Mouse (Mus musculus): Measurements from ENCODE around the gene Ceacam15. TPM values are rescaled to one million over a fixed set of nuclear protein-coding genes. Genes with fewer than 3 reads are reported as not detected.
"Not testable (repeated sequence)": the region's sequence is repeated elsewhere in the genome, so short reads cannot be mapped to it uniquely, and the experiment has no call there.

The Ceacam15 gene
- not detected in 2 replicates for polyA plus RNA-seq (2015; fragmentation: Nextera tagmentation; extraction: Ambion mirVana)

DNA sequence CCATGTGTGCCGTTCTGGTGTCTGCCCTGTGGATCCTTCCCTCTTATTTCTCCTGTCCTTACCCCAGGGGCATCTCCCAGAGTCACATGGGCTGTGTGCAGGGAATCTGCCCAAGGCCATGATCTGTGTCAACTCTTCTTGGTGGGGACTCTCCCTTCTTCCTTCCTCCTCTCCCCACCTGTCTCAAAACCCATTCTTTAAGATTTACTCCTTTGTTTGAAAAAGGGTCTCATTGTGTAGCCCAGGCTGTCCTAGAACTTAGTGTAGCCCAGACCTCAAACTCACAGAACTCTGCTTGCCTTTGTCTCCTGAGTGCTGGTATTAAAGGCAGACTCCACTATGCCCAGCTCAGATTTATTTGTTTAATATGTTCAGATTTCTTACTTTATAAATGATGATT lies at the start of gene Ceacam15:
Gene Ceacam15 (minus strand): TSS at position 101 of the 400 bp plus-strand sequence.
- no peak within 1 kb of the TSS for H3K4me3 ChIP-seq
- H3K27me3 ChIP-seq, result no peaks in the 10 kb centered on the region
- H3K27ac ChIP-seq, result no peak within 1 kb of the TSS
- no peak within 1 kb of the TSS for H3K4me2 ChIP-seq
- WGBS, result 68% methylated on average over 1 of the region's 1 CpGs
- H3K4me1 ChIP-seq, result no peaks in the 10 kb centered on the region
- no peak for ATAC-seq
- no peaks in the 10 kb centered on the region for H3K9me3 ChIP-seq (replicated peaks)
- H3K36me3 ChIP-seq (ENCODE audit: poor library complexity, severe bottlenecking), result no peaks in the 10 kb centered on the region
- H3K9ac ChIP-seq, result no peak within 1 kb of the TSS

DNA sequence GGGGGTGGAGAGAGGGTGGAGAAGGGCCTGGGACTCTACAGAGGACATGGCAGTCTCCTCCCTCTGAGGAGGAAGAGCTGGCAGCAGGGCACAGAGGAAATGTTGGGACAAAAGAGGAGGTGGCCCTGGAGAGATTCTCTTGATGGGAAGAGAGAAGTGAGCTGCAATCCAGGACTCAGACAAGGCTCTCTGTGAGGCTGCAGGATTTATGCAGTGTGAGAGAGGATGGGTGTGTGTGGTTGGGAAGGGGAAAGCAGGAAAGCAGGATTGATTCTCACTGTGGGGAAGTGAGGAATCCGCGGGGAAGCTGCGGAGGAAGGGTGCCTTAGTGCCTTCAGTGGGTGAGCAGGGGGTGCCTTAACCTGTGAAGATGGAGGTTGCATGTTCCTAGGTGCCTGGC lies 47.0 kb upstream of the Ceacam15 start:
- ATAC-seq; H3K27me3 ChIP-seq; H3K9me3 ChIP-seq (replicated peaks); H3K36me3 ChIP-seq (ENCODE audit: poor library complexity, severe bottlenecking); H3K4me2 ChIP-seq; H3K4me3 ChIP-seq; H3K4me1 ChIP-seq; H3K27ac ChIP-seq; H3K9ac ChIP-seq: not testable (repeated sequence)
- 69% methylated on average over 3 of the region's 3 CpGs for WGBS

DNA sequence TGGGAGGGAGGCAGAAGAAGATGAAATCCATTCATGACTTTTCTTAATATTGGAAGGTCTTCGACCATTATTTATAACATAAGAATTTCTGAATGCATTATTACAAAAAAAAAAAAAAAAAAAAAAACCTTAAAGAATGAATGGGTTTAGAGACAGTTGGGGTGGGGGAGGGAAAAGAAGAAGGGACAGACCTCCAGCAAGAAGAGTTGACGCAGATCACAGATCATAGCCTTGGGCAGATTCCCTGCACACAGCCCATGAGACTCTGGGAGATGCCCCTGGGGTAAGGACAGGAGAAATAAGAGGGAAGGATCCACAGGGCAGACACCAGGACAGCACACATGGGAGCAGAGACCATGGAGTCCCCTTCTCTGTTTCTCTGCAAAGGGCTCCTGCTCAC lies 46.1 kb upstream of the Ceacam15 start, which contains the start of gene Ceacam9:
Gene Ceacam9 (plus strand): TSS at position 301 of the 400 bp plus-strand sequence.
- Histone ChIP-seq H3K4me3 (no peak within 1 kb of the TSS), H3K4me2 (no peak within 1 kb of the TSS), H3K27me3 (no peaks in the 10 kb centered on the region), H3K9ac (no peak within 1 kb of the TSS), H3K9me3 (replicated peaks) (no peaks in the 10 kb centered on the region), H3K36me3 (ENCODE audit: poor library complexity, severe bottlenecking) (no peaks in the 10 kb centered on the region), H3K4me1 (no peaks in the 10 kb centered on the region), H3K27ac (no peak within 1 kb of the TSS)
- ATAC-seq, result no peak
- 87% methylated on average over 2 of the region's 2 CpGs for WGBS

DNA sequence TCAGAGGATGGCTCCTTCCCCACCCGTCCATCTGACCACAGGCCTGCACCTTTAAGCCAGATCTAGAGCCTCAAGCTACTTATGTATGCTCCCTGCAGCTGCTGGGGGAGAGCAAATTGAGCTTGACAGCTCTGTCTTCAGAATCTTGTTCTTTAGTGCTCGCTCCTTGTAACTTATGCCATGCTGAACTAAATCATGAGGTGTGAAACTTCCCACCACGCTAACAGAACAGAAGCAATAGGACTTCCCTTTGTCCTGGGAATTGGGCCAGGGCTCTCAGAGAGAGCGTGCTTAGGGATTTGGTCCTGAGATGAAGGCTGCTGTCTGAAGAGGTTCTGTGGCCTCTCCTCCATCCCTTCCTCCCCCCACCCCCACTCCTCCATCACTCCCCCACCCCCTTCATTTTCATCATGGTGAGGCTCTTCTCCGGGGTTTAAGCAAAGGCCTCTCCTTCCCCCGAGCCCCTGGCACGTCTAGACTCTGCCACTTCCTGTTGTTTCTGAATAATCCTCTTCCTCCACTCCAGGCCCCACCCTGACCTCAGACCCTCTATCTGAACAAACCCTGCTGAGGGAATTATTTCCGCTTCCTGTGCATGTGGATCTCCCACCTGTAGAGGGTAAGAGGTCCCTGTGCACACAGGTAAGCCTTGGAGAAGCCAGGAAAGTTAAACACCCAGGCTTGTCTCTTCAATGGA lies 41.1 kb upstream of the Ceacam15 start:
- H3K36me3 ChIP-seq (ENCODE audit: poor library complexity, severe bottlenecking); H3K4me1 ChIP-seq; H3K4me3 ChIP-seq; ATAC-seq; H3K27me3 ChIP-seq; H3K27ac ChIP-seq; H3K9me3 ChIP-seq (replicated peaks); H3K4me2 ChIP-seq; H3K9ac ChIP-seq: not testable (repeated sequence)
- WGBS, result 55% methylated on average over 8 of the region's 8 CpGs

DNA sequence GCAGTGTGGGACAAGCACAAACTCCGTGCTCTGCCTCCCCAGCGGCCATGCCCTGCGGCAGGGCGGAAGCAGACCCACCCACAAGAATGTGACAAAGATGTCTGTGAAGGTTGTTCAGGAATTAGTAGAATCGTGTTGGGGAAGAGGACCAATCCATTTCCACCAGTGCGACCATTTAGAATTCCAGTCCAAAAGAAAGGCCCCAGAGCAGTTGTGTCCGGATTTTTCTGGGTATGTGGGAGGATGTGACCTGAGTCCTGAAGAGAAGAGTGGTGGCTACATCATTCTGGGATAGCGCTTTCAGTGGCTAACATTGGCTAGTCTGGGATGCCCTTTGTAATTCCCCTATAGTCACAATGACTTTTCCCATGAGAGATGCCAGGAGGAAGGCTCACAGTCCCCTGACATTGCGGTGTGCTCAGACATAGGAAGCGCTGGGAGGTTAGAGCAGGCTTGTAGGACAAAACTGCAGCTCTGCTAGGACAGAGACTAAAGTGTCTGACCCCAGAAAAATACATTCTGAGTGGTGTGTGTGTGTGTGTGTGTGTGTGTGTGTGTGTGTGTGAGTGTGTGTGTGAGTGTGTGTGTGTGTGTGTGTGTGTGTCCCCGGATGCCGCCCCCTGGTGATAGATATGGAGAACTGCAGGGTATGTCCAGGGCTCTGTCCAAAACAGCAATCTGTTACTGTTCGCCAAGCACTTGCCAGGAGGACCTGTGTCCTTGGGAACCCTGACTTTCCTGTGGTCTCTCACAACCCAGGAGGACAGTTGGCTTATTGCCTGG lies 37.3 kb upstream of the Ceacam15 start:
- H3K4me2 ChIP-seq, result no peak overlapping the region
- H3K4me3 ChIP-seq, result no peak overlapping the region
- no peaks in the 10 kb centered on the region for H3K4me1 ChIP-seq
- no peak for ATAC-seq
- H3K27ac ChIP-seq, result no peak overlapping the region
- H3K36me3 ChIP-seq (ENCODE audit: poor library complexity, severe bottlenecking), result no peaks in the 10 kb centered on the region
- no peaks in the 10 kb centered on the region for H3K27me3 ChIP-seq
- 80% methylated on average over 13 of the region's 13 CpGs for WGBS
- no peaks in the 10 kb centered on the region for H3K9me3 ChIP-seq (replicated peaks)
- H3K9ac ChIP-seq, result no peak overlapping the region

DNA sequence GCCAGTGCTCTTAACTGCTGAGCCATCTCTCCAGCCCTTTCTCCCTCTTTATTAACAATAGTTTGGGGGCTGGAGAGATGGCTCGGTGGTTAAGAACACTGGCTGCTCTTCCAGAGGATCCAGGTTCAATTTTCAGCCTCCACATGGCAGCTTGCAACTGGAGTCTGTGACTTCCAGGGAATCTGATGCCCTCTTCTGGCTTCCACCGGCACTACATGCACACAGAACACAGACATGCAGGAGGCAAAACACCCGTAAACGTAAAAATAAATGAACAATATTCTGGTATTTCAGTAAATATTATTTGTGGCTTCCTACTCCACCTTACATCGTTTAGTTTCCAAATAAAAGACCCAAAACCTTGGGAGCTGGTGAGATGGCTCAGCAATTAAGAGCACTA lies 35.1 kb upstream of the Ceacam15 start:
- no peak overlapping the region for H3K27ac ChIP-seq
- ATAC-seq, result no peak

DNA sequence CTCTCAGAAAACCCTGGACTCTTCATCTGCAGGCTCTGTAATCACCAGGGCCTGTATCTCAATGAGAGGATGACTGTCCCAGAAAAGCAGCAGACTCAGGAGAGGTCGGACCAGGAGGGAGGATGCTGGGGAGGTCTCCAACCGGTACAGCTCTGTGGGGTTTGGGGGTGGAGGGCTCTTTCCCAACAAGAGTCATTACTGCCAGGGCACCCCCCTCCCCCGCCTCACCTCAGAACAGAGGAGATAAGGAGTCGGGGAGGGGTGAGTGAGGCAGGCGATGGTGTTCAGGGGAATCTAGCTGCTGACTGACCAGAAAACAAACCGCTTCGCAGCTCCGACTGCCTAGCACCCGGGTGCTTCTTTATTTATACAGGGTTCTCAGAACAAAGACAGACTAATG lies 32.7 kb upstream of the Ceacam15 start:
- ATAC-seq, result no peak
- no peaks in the 10 kb centered on the region for H3K9me3 ChIP-seq (replicated peaks)
- no peaks in the 10 kb centered on the region for H3K36me3 ChIP-seq (ENCODE audit: poor library complexity, severe bottlenecking)
- no peak overlapping the region for H3K27ac ChIP-seq
- H3K9ac ChIP-seq, result no peak overlapping the region
- H3K27me3 ChIP-seq, result no peaks in the 10 kb centered on the region
- no peak overlapping the region for H3K4me3 ChIP-seq
- 18% methylated on average over 9 of the region's 9 CpGs for WGBS
- H3K4me1 ChIP-seq, result no peaks in the 10 kb centered on the region
- no peak overlapping the region for H3K4me2 ChIP-seq

More for the DNA sequence above, 35.1 kb upstream of the Ceacam15 start:
- whole genome bisulfite sequencing, result 81% methylated on average over 5 of the region's 5 CpGs
- H3K4me3 ChIP-seq, result no peak overlapping the region
- H3K36me3 ChIP-seq (ENCODE audit: poor library complexity, severe bottlenecking), result no peaks in the 10 kb centered on the region
- H3K27me3 ChIP-seq, result no peaks in the 10 kb centered on the region
- H3K4me1 ChIP-seq, result no peaks in the 10 kb centered on the region
- no peak overlapping the region for H3K4me2 ChIP-seq
- H3K9ac ChIP-seq, result no peak overlapping the region
- H3K9me3 ChIP-seq (replicated peaks), result no peaks in the 10 kb centered on the region

DNA sequence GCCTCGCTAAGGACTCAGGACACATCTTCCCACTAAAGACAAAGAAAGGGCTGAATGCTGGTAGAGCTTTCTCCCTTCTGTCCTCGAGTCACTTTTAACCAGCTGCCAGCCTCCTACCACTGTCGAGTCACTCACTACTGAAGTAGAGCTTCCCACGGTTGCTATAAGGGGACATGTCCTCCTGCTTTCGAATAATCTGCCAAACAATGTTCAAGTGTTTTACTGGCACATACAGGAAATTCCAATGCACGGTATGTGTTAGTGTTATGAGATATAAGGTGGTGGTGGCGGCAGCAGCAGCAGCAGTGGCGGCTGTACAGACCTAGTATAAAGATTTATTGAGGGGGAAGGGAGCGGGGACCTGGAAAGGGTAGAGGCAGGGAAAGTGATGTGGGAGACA lies 30.9 kb upstream of the Ceacam15 start:
- no peak for ATAC-seq
- Histone ChIP-seq H3K27ac (no peak overlapping the region), H3K9ac (no peak overlapping the region), H3K36me3 (ENCODE audit: poor library complexity, severe bottlenecking) (no peaks in the 10 kb centered on the region), H3K9me3 (replicated peaks) (no peaks in the 10 kb centered on the region), H3K4me1 (no peaks in the 10 kb centered on the region), H3K4me2 (no peak overlapping the region), H3K27me3 (no peaks in the 10 kb centered on the region), H3K4me3 (no peak overlapping the region)
- 66% methylated on average over 9 of the region's 9 CpGs for WGBS

DNA sequence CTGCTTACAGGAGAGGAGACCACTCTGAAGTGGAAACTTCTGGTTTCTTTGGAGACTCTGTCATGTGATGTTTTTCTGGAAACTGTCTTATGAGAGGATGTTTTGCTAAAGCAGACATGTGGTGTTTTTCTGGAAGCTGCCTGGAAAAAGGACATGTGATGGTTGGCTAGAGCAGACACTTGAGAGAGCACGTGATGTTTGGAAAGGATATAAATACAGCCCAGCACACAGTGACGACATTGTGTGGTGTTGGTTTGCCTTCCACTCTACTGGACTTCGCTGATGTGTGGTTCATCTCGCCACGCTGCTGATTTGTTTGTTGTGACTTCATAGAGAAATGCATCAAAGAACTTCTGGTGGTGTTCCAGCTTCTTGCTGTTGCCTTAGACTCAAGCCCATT lies 25.1 kb upstream of the Ceacam15 start:
- Histone ChIP-seq H3K36me3 (ENCODE audit: poor library complexity, severe bottlenecking) (no peaks in the 10 kb centered on the region), H3K9me3 (replicated peaks) (no peaks in the 10 kb centered on the region), H3K9ac (no peak overlapping the region), H3K27ac (no peak overlapping the region), H3K4me1 (no peaks in the 10 kb centered on the region), H3K4me2 (no peak overlapping the region), H3K4me3 (no peak overlapping the region), H3K27me3 (no peaks in the 10 kb centered on the region)
- no peak for ATAC-seq
- 83% methylated on average over 5 of the region's 5 CpGs for WGBS

DNA sequence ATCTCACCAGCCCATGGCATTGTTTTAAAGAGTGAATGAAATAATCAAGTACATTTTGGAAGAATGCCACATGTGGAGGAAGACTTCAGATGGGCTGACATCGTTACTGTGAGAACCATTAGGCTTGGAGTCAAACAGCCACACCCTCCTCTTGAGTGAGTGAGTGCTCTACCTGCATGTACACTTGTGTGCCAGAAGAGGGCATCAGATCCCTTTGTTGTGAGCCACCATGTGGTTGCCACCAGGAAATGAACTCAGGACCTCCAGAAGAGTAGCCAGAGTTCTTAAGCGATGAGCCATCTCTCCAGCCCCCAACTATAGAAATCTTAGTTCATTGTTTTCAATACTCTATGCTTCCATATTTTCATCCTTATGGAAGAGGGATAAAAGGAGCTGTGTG lies 23.5 kb upstream of the Ceacam15 start:
- no peak overlapping the region for H3K9ac ChIP-seq
- no peak overlapping the region for H3K4me3 ChIP-seq
- no peaks in the 10 kb centered on the region for H3K4me1 ChIP-seq
- ATAC-seq, result no peak
- H3K27ac ChIP-seq, result no peak overlapping the region
- H3K9me3 ChIP-seq (replicated peaks), result no peaks in the 10 kb centered on the region
- 54% methylated on average over 2 of the region's 2 CpGs for WGBS
- H3K36me3 ChIP-seq (ENCODE audit: poor library complexity, severe bottlenecking), result no peaks in the 10 kb centered on the region
- H3K4me2 ChIP-seq, result no peak overlapping the region
- H3K27me3 ChIP-seq, result no peaks in the 10 kb centered on the region

DNA sequence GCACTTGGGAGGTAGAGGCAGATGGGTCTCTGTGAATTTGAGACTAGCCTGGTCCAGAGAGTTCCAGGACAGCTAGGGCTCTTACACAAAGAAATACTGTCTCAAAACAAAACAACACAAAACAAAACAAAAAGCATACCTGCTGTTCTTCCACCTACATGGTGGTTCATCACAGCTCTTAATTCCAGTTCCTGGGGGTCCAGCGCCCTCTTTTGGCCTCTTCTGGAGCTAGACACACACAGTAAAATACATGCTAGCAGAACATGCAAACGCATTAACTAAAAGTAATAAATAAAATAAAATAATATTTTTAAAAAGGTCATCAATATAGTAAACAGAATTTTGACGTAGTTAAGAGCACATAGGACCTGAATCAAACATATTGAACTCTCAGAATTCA lies 19.5 kb upstream of the Ceacam15 start:
- no peaks in the 10 kb centered on the region for H3K27me3 ChIP-seq
- no peak overlapping the region for H3K4me3 ChIP-seq
- no peaks in the 10 kb centered on the region for H3K4me1 ChIP-seq
- H3K4me2 ChIP-seq, result no peak overlapping the region
- H3K27ac ChIP-seq, result no peak overlapping the region
- no peak overlapping the region for H3K9ac ChIP-seq
- no peak for ATAC-seq
- WGBS, result 37% methylated on average over 3 of the region's 3 CpGs
- H3K36me3 ChIP-seq (ENCODE audit: poor library complexity, severe bottlenecking), result no peaks in the 10 kb centered on the region
- H3K9me3 ChIP-seq (replicated peaks), result no peaks in the 10 kb centered on the region

DNA sequence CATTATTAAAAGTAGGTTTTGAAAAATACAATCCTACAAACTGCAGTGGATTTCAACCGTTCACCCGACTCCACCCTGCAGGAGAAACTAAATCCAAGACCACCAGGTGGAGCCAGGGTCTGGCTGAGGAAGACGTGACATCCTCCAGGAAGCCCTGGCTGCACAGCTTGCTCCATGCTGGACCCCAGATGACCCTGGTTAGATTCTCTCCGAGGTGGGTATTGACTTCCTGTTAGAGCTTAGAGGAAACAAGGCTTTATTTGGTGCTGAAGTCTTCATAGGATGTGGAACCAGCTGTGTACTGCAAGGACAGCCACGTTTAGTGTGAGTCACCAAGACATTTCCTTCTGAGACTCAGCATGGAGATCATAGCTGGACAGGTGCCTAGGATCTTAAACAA lies 13.7 kb upstream of the Ceacam15 start:
- H3K9ac ChIP-seq, result no peak overlapping the region
- H3K27me3 ChIP-seq, result no peaks in the 10 kb centered on the region
- 78% methylated on average over 5 of the region's 5 CpGs for WGBS
- no peak overlapping the region for H3K4me3 ChIP-seq
- peaks cover 9% of the 10 kb centered on the region; the same call in 1 of the 2 replicates for H3K9me3 ChIP-seq (replicated peaks)
- no peak overlapping the region for H3K4me2 ChIP-seq
- no peak overlapping the region for H3K27ac ChIP-seq
- no peaks in the 10 kb centered on the region for H3K4me1 ChIP-seq
- H3K36me3 ChIP-seq (ENCODE audit: poor library complexity, severe bottlenecking), result no peaks in the 10 kb centered on the region
- ATAC-seq, result no peak
